Mouse (Mus musculus) CD4-positive, CD25-positive, alpha-beta regulatory T cell, adult 2 months (primary cell): ENCODE data around the gene Gzf1.

Experiments
- DNase-seq: peaks from one replicate; pipeline ENCODE4 v3.0.0-alpha.2; 2012; ENCODE audit warnings: low read depth, low spot score

Gene Gzf1

DNA sequence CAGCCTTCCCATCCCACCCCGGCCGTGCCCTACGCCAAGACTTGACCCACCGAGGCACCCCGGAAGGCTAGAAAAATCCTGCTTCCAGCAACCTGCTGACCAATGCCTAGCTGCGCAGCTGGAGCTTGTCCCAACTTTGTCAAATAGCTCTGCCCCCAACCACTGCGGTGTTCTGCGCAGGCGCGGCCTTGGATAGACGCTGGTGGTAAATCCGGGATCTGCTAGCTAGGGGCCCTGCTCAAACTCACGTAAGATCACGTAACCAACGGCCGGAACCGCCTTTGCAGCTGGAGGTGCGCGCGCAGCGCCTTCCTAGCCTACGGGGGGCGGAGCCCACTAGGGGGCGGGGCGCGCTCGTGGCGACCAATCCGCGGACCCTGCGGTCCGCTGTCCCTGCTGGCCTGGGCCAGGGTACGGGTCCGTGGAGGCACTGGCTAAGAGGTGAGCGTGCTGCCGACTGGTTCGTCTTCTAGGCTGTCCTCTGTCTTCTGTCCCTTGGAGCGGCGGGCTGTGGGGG lies at the start of gene Gzf1:
TSS of gene Gzf1 (plus strand) at position 249 of the 517 bp plus-strand sequence.
- DNase-seq = peak; percentile 99

DNA sequence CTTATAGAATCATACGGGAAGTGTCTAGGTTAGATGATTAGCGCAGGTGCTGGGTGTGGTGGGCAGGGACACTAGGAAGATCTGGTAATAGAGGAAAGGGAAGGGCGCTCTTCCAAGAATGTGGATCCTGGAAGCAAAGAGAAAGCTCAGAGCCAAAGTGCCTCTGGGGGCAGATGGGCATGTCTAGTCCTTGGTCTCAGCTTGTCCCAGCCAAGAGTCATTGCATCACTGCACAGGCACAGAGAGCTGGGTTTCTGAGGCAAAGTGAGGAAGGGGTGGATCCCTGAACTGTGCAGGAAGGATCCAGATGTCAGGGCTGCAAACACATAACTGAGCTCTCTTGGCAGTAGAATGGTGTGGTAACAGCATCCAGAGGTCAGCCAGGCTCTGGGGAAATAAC lies 49.2 kb upstream of the Gzf1 start:
- no peak for DNase-seq

DNA sequence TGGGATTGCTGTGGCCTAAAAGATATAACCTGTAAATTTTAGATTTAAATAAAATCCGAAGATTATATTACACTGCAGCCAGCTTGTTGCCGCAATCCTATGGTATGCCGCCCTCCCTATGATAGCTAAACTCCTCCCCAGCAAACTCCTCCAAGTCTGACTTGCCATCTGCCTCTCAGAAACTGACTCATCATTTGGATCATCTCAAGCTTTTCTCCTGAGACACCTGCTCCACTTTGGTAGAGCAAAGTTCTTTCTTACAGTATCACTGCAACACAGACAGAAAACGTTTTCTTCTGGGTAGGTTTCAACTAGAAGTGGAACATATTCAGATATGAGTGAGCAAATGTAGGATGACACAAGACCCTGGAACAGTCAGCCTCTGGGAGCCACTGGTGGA lies 46.4 kb upstream of the Gzf1 start:
- no peak for DNase-seq

DNA sequence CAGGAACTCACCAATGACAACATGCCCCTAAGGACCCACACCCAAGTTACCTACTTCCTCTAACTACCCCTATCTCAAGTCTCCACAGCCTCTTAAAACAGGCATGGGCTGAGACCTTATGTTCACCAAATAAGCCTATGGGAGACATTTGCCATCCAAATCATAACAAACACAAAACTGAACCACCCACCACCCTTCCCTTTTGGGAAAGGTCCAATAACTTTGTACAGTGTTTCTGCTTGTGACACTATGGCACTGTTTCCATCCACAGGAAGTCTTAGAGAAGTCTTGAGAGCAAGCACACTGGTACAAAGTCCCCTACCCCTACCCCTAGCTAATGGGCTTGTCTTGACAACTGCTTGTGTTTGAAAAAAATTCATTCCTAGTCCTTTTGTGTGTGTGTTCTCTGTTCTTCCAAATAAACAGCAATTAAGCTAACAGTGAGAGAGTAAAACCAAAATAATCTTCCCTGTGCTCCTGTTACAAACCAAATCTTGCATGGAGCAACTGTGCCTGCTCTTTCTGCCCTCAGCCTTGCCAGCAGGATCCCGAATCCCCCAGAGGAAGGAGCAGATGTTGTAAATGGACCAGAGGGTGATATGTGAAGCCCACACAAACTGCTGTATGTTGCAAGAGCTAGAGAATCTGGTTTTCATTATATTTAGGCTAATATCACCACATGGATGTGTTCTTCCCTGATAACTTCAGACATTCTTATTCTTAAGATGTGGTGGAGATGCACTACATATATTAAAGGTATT lies 38.0 kb upstream of the Gzf1 start:
- no peak for DNase-seq

DNA sequence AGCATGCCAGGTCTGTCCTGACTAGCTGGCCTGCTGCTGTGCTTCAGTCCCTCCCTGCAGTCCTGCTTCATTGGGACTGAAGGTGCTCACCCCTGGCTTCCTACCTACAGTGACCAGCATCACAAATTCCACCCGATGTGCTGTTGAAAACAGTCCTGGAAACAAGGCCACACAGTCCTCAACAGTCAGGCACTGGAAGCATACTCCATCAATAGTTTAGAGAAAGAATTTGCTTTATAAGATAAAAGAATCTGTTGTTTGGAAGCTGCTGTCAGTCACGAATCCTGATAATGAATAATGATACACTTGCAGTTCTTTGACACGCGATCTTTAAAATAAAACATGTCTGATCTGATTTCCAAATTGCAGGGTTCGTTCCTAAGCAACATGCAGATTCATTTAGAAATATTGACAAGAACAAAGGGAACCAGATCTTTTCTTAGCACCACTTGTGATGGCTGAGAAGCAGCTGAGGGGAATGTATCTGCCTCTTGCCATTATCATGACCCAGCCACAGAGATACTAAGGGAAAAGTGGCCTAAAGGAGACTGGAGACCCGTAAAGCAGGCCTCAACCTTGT lies 36.3 kb upstream of the Gzf1 start:
- no peak for DNase-seq

GRCm38 (mm10) chr2:148650587-148651357 lies 30.1 kb upstream of the Gzf1 start:
- DNase-seq = no peak

GRCm38 (mm10) chr2:148654961-148655360 lies 25.9 kb upstream of the Gzf1 start:
- peak; percentile 74 for DNase-seq

- no peak for DNase-seq
These were observed 17.4 kb upstream of the Gzf1 start for GRCm38 (mm10) chr2:148663458-148663857.

DNA sequence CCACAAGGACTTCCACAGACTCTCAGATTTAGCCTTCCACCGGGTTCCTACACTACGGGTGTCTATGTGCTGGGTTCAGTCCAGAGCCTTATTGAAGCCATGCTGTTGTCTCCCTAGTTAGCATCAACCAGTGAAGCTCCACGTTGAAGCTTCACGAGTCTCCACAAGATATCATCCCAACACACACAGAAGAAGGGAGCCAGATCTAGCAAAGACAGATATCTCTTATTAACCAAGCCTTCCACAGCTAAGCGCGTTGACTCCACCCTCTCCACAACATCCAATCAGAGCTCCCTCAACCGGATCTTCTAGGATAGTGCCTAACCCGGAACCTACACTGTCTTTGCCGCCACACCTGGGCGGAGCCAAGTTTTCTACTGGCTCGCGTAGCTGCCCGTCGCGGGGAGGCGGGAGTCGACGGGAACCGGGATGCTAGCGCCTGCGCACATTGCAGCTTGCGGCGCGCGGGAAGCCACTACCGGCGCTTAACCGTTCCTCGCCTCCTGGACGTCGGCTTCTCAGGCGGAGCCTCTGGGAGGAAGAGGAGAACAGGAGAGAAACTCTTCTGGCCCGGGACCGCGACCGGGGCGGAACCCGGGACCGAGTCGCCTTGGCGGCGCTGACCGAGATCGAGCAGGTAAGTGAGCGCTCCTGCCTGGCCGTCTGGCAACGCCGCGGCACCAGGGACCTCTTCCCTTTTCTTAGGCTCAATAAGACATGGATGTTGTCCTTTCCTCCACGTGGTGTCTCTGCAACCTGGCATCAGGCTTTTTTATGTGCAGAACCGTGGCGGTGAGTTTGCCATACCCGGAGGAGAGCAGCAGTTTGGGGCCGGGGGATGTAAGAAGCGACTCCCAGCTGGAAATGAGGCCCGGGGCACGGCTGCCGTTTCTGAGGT lies 8.4 kb upstream of the Gzf1 start, which contains the start of gene Nxt1:
TSS of gene Nxt1 (plus strand) at position 403 of the 898 bp plus-strand sequence.
- DNase-seq = peak; percentile 99

DNA sequence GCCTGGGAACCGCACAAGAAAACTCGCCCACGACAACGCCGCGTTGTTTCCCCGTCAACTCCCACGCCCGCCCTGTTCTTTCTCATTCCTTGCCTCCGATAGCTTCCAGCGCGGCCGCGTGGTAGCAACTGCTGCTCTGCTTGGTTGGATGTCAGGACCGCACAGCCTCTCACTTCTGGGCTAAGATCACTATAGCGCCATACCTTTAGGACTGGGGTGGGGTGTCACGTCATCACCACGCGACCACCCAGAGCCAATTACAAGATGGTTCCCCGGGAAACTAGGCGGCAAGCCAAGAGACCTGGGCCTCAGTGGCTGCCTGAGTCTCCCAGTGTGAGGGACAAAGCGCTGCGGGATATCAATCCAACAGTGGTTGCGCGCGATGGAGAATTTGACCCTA lies 3.0 kb upstream of the Gzf1 start:
- no peak for DNase-seq

DNA sequence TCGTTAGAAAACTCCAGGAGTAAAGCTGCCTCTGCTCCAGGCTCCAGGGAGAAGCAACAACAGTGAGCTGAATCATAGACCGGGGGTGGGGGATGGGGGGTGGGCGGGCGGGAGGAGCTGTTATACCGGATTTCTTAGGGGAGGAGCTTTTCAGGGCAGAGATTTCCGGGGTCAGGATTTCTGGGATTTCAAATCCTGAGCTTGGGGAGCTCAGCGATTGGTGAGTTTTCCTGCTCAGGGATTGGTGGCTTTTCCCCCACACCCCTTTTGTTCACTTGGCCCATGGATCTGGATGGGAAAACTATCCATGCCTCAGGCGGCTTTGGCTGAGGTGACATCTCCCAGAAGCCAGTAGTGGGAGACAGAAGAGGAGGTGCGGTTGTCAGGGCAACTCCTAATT lies 1.5 kb upstream of the Gzf1 start:
- DNase-seq = no peak

GRCm38 (mm10) chr2:148681461-148681891 lies 653 bp downstream of the Gzf1 start:
- no peak for DNase-seq

DNA sequence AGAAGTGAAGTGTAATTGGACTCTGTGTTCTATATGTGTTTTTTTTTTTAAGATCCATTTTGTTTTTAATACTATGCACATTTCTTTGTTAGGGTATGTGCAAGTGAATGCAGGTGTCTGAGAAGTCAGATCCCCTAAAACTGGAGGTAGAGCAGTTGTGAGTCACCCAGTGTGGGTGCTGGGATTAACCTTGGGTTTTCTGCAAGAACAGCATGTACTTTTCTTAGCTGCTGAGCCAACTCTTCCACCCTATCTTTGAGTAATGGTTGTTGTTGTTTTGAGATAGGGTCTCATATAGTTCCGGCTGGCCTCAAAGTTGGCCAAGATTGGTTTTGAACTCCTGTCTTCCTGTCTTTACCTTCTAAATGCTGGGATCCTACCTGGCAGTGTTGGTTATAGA lies 2.2 kb downstream of the Gzf1 start:
- DNase-seq = no peak

DNA sequence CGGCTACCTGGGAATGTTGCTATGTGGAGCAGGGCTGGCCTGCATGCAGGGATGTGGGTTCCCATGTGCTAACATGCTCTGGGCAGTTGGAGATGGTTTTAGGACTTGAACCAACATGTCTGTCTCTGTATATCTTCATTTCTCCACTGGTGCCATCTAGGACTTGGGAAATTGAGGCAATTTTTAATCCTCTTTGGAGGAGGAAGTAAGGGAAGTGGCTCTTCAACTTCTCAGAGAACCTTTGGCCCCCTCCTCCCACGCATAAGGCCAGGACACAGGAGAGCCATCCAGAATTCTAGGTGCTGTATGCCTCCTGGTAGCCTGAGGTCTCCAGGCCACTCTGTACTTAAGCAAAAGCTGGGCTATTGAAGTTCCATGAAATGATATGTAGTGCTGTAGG lies 4.1 kb downstream of the Gzf1 start:
- no peak for DNase-seq

DNA sequence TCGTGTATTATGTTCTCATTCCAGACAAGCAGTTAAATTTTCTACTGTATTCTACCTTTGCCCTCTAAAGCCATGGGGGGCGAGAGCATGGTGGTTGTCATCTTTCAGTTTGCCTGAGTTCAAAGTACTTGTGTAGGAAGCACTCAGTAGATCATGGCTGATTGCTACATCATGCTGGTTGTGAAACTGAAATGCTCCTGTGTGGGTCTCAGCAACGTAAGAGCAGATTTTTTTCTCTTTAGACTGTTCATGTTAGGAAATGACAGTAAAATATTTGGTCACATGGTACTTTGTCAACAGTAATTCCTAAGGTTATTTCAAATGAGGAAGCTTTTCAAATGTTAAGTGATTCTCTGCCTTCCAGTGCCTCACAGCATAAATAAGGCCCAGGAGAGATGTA lies 4.9 kb downstream of the Gzf1 start:
- no peak for DNase-seq

DNA sequence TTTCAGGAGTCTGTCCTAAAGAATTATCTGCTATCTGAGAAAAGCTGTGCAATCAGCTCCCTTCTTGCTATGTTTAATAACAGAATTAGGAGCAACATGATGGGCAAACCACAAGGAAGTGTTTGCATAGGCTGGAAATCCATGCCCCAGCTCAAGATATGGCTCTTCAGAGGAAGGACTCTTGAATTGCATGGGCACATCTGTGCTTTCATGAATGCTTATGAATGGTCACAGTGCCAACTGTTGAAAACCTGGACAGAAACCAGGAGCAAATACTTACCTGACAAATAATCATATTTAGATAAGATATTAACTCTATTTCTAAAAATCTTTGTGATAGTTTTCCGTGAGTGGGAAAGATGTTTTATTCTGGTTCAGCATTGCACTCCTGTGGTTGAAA lies 6.0 kb downstream of the Gzf1 start:
- DNase-seq = no peak

GRCm38 (mm10) chr2:148687971-148688370 lies 7.1 kb downstream of the Gzf1 start:
- DNase-seq = no peak

- DNase-seq = peak; percentile 45
These were observed 8.8 kb downstream of the Gzf1 start for GRCm38 (mm10) chr2:148689444-148690140.

DNA sequence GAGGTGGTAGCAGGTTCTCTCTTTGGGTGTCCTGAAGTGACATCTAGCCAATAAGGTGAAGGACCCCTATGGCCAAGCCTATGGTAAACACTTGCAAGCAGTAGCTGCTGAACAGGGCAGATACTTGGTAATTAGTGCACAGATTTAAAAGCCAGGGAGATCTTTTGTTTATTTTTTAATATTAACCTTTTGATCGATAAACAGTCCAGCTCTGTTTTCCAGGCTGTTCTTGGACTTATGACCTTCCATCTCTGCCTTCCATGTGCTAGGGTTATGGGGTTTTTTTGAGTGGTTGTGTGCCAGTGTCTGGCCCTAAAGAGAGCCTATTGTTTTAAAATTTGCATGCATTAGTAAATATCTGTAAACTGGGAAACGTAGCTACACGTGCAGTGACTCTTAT lies 9.5 kb downstream of the Gzf1 start:
- DNase-seq = no peak

- DNase-seq = no peak
These were observed 10.0 kb downstream of the Gzf1 start for GRCm38 (mm10) chr2:148690781-148691180.

GRCm38 (mm10) chr2:148698571-148698970 lies 17.7 kb downstream of the Gzf1 start:
- DNase-seq = no peak
